Mouse (Mus musculus) layer of hippocampus, postnatal 14 days (tissue): ENCODE results near the gene Galnt18. TPM values are rescaled to one million over a fixed set of nuclear protein-coding genes. Genes with fewer than 3 reads are reported as not detected.

Source experiments
- DNase-seq, 2 experiments: peaks; one replicate each; pipeline ENCODE4 v3.0.0; 2021 to 2022; ENCODE audit warnings: low spot score in 2 of 2, mixed read lengths in 1 of 2
- total RNA-seq, 2 experiments: library from RNA; stranded (reverse); gene quantifications; 2 replicates each; pipeline ENCODE4 v1.2.3; 2021

Gene Galnt18
- total RNA-seq, 2 experiments from 2014 or later, result 64.1 to 69.5 TPM

- no peak for DNase-seq
These were observed 204.7 kb downstream of the Galnt18 start for GRCm38 (mm10) chr7:111575096-111575495.

- DNase-seq, result peak in 1 of 2 experiments; percentile 74
These were observed 207.4 kb downstream of the Galnt18 start for GRCm38 (mm10) chr7:111572336-111572735.

GRCm38 (mm10) chr7:111566838-111567237 is 212.9 kb downstream of the Galnt18 start:
- DNase-seq, result no peak

GRCm38 (mm10) chr7:111563316-111564110 is 216.3 kb downstream of the Galnt18 start:
- no peak for DNase-seq

DNA sequence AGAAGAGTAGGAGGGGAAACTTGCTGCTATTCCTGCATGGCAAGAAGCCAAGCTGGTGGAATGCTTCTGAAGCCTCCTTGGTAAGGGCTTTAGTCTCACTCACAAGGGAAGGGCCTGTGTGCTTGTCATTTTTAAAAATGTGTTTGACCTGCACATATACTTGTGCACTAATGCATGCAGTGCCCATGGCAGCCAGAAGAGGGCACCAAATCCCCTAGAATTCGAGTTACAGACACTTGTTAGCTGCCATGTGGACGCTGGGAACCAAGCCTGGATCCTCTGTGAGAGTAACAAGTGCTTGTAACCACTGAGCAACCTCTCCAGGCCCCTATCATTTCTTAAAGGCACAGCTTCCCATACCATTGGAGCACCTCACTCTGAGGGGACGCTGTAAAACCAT is 219.7 kb downstream of the Galnt18 start:
- DNase-seq, result no peak

DNA sequence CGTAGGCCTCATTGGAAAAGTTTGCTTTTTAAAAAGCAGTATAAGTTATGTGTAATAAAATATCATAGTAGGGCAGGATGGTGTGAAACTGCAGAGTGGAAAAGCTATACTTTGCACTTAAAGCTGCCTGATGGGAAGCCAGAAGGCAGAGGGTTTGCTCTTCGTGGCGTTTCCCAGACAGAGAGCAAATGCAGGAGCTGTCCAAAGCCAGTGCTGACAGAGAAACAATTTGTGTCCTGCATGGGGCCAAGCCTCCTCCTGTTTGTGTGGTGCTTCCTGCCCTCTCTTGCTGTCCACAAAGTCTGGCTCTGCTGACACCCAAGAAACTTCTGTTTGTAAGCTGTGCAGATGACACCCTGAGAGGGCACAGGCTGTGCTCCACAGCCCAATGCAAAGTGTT is 220.8 kb downstream of the Galnt18 start:
- DNase-seq, result no peak

GRCm38 (mm10) chr7:111550987-111551386 is 228.8 kb downstream of the Galnt18 start:
- no peak for DNase-seq

GRCm38 (mm10) chr7:111547069-111547468 is 232.7 kb downstream of the Galnt18 start:
- no peak for DNase-seq

DNA sequence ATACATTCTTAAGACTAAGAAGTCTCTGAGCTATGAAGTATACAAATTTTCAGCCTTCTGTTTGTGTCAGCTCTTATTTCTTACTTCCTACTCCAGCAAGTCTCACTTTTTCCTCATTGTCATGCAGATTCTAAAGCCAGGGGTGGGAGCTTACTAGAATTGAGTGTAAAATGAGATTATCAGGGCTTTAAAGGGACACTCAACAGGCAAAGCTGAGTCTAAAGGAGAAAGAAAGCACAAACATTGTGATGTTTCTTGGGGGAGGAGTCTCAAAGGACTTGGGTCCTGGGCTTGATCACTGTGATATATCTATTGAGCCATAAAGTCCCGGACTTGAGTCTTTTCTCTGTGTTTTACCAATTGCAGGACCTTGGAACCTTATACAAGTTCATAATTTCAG is 234.2 kb downstream of the Galnt18 start:
- DNase-seq, result no peak

GRCm38 (mm10) chr7:111537946-111538345 is 241.8 kb downstream of the Galnt18 start:
- no peak for DNase-seq

GRCm38 (mm10) chr7:111534826-111535405 is 244.9 kb downstream of the Galnt18 start:
- no peak for DNase-seq

DNA sequence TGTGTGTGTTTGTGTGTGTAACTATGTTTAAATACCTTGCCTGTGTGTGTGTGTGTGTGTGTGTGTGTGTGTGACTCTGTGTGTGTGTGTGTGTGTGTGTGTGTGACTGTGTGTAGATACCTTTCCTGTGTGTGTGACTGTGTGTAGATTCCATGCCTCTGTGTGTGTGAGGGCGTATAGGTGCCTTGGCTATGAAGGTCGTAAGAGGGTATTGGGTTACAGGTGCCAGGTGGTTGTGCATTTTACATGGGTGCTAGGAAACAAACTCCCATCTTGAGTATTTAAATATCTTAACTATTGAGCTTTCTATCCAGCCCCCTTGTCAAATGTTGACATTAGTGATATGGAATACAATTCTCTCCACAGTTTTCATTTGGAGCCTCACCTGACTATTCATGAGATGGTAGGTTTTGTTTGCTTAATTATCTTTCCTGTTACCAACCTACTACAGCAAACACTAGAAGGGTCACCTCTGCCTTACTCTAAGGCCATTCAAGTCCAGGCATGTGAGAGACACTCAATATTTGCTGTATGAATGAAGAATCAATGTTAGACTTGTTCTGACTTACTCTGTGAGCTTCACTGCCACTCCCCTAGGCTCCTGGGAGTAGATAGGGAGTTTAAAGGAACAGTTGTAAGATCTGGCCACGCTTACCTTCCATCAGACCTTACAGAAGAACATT is 250.7 kb downstream of the Galnt18 start:
- no peak for DNase-seq

GRCm38 (mm10) chr7:111528462-111528861 is 251.3 kb downstream of the Galnt18 start:
- no peak for DNase-seq

DNA sequence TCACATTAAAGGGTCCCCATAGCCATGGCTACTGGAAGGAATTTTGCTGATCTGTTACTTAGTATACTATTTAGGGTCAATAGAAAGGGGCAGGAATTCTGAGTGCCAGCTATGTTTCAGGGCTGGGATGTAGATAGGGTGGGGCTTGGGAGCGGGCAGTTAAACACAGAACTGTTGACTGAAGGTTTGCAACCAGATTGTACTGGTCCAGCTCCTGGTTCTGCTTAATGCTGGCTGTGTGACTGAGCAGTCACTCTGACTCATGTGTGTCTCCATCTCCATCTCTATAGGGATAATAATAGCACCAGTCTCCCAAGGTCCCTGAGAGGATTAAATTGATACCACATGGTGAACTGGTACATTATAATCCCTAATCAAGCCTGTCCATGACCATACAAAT is 258.9 kb downstream of the Galnt18 start:
- no peak for DNase-seq

- peak; percentile 31 to 53 for DNase-seq
These were observed 261.1 kb downstream of the Galnt18 start for GRCm38 (mm10) chr7:111518581-111519242.

DNA sequence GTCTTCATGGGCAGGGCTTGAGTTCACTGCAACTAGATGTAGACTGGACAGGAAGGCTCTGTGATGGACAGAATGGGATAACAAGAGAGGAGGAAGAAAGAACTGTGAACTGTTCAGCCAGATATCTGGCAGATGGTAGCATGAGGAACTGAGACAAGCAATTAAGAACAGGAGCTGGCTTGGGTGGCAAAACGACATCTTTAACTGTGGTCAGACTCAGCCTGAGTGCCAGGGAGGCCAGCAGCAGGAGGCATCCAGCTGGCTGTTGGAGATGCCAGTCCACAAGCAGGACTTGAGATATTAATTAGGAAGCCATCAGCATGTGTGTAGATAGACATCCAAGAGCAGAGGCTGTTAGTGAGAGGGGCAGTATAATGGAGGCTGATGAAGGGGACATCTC is 262.9 kb downstream of the Galnt18 start:
- DNase-seq, result peak in 1 of 2 experiments; percentile 15

DNA sequence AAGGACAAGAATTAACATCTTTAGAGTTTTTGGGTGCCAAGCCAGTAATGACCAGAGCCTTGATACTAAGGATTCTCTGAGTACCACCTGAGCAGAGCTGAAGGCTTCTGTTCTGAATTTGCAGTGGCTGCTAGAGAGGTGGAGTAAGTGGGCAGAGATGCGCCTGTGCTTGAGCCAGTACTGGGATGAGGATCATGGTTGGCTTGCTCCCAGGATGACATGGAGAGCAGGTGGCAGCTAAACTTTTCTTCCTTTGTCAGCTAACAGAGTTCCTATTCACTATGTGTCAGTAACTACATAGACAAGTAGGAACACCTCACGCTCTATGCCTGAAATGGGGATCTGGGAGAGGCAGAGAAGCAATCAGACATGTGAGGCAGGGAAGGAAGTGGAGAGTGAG is 264.3 kb downstream of the Galnt18 start:
- DNase-seq, result no peak

GRCm38 (mm10) chr7:111509167-111509854 is 270.5 kb downstream of the Galnt18 start:
- no peak for DNase-seq

- DNase-seq, result no peak
These were observed 279.2 kb downstream of the Galnt18 start for GRCm38 (mm10) chr7:111500616-111501015.

DNA sequence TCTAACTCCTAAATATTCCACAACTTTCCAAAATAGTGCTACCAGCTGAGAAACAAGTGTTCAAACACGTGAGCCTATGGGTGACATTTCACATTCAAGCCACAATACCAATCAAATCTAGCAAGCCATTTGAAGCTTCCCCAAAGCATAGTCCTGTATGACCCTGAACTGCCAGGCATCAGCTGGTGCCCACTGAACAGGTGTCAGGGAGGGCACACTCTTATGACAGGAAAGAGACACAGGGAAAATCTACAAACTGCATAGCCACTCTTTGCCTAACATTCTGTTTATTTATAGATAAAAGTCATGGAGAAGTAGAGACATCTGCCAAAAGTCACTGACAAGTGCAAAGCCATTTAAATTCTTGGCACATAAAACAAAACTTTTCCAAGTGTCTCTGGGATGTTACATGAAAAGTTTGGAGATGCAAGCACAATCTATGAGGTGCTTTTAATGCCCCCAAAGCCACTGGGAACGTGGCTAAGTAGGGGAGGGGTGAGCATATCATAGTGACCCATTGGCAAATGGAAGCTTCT is 280.5 kb downstream of the Galnt18 start:
- no peak for DNase-seq

GRCm38 (mm10) chr7:111497191-111497590 is 282.6 kb downstream of the Galnt18 start:
- peak in 1 of 2 experiments; percentile 31 for DNase-seq
